Mouse (Mus musculus) liver, adult 2 months (tissue): ENCODE results near the gene Meaf6.

Experiments
- CTCF ChIP-seq: fragments of 200-500 bp; IDR thresholded peaks from 2 replicates; pipeline ENCODE4 v1.5.1; 2011; ENCODE audit warnings: low read depth, low read length, control low read depth
- POLR2A ChIP-seq: fragments of 200-500 bp; IDR thresholded peaks from 2 replicates; pipeline ENCODE4 v1.6.1; 2011; ENCODE audit warnings: low read length, control low read depth; ENCODE audit not compliant: insufficient read depth; ENCODE audit errors: extremely low read depth

DNA sequence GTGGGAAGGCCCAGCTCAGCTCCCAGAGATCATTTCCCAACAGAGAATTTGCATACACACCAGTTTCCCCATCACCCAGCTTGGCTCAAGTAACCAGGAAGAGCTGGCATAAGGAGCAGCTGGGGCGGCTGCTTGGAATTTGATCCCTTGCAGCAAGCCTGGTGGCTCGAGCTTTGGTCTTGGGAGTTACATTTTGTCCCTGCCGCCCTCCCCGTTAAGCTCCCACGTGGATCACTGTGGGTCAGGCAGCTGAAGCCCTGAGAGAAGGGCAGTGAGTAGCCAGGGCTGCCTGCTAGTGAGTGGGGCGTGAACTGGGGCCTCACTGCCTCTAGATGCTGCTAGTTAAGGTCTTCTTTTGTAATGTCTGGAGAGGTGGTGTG lies 30.8 kb downstream of the Meaf6 start:
- no peak for TF ChIP-seq POLR2A
- no peak for TF ChIP-seq CTCF
